Mouse (Mus musculus): ENCODE data around the gene Reps1.
"Not testable (repeated sequence)": the region's sequence is repeated elsewhere in the genome, so short reads cannot be mapped to it uniquely, and the experiment has no call there.

Gene Reps1

DNA sequence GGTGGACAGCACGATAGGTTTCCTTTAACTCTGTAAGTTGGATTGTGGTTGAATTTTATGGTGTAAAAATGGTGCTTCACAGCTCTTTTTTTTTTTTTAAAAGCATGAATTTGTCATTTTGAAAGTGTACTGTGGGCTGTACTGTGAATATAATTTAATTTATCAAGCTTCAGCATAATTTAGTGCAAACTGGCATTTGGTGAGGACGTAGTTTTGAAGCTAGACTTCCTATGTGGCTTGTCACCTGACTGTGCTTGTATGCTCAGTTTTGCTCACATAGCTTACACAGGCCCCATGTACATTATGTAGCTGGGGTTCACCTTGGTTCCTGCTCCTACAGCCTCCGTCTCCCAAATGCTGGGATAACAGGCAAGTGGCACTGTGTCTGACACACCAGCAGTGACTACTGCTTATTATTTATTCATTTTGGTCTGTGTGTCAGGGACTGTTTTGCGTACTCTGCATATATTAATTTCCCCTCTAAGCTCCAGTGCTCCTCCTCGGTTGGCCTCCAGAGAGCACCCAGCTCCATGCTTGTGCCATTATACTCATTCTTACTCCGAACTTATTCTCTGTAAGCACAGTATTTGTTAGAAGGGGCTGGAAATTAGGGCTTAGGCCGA is 9.1 kb downstream of the Reps1 start:
- DNase-seq (ENCODE audit: extremely low spot score, low spot score) = no peak

DNA sequence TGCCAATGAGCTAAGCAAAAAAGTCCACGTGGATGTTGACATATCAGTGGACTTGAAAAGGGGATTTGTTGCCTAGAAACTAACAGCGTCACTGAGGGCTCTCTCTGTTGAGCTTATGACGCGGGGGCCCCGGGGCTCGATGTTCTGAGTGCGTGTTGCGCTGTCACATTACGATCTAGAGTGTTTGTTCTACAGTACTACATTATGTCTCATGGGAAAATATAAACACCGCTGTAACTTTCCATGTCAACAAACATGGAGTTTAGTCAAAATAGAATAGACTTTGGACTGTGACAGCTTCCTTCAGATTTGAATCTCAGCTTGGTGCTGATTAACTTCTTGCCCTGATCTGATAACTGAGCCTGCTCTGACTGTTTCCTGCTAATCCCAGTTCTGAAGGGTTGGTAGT is 10.4 kb downstream of the Reps1 start:
- DNase-seq (ENCODE audit: extremely low spot score, low spot score) = no peak

DNA sequence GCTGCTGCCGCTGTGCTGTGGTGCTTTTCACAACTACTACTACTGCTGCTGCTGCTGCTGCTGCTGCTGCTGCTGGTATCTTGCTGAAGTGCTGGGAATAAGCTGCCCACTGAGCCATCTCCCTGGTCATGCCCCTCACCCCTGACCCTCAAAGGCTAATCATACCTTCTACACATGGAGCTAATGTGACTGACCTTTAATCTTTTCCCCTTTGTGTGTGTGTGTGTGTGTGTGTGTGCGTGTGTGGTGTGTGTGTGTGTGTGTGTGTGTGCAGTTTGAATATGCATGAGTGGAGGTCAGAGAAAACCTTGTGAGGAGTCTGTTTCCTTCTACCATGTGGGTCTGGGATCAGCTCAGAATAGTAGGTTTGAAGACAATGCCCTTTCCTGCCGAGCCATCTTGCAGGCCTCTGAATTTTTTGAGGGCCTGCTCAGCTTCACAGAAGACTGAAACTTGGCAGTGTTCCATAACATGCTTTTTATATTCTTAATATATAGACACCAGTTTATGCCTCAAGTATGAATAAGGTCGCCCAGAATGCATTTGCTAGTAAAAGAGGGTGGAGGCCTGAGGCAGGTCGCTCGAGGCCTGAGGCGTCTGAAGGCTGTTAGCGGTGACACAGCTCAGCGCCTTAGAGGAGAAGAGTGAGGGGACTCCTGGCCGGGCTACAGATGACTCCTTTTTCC is 12.2 kb downstream of the Reps1 start:
- DNase-seq (ENCODE audit: extremely low spot score, low spot score) = no peak

DNA sequence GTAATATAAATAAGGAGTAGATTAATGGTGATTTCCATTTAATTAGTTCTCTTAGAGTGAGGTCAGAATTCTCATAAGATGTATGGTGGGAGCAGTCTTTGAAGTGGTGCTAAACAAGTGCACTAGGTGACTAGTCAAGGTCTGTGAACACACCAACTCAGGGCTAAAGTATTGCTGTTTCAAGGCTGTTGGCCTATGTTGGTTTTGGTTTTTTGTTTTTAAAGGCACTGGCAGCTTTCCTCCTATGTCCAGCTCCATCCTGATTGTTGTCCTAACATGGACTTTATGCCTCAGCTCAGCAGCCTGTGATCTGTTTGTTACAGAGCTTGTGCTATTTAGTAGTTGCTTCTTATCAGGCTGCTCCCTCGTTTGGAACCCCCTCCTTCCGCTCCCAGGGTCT is 13.2 kb downstream of the Reps1 start:
- DNase-seq (ENCODE audit: extremely low spot score, low spot score) = no peak

DNA sequence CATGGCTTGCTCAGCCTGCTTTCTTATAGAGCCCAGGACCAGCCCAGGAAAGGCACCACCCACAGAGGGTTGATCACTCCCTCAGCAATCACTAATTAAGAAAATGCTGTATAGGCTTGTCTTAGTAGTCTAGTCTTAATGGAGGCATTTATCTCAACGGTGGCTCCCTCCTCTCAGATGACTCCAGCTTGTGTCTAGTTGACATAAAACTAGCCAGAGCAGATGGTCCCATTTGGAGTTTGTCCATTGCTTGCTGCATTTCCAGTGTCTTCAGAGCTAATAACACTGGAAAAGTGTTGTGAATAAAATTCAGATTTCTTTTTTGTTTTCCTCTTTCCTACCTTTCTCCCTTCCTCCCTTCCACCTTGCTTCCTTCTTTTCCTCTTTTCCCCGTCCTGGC is 13.9 kb downstream of the Reps1 start:
- no peak for DNase-seq (ENCODE audit: extremely low spot score, low spot score)

DNA sequence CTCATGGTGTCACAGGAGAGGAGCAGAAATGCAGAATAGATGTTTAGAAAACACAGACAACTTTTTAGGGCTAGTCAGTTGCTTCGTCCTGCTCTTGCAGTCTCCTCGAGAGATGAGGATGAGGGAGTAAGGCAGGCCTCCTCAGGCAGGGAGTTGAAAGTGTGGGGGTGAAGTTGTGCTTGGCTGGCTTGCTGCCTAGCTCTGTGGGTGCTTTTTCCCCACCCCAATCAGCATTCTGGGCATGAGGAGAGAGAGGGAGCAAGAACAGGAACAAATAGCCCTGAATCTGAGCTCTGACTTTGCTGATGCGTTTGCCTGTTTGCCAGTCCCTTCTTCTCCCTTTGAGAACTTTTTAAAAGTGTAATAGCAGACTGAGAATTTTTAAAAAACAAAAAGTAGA is 14.5 kb downstream of the Reps1 start:
- no peak for DNase-seq (ENCODE audit: extremely low spot score, low spot score)

DNA sequence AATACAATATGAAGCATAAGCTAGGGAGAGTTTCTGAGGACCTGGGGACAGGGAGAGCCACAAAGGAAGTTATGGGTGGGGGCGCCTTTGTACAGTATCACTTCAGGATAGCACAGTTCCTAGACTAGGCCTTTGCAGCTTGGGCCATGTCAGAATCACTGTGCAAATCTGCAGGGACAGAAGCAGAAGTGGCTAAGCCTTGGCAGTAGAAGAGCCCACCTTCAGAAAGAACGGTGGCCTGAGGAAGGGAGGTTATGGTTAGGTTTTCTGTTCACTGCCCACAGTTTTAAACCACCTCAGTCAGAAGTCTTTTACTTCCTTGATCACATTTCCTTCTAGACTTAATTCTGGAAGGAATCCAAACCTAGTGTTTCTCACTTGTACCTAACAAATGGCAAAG is 15.0 kb downstream of the Reps1 start:
- no peak for DNase-seq (ENCODE audit: extremely low spot score, low spot score)

DNA sequence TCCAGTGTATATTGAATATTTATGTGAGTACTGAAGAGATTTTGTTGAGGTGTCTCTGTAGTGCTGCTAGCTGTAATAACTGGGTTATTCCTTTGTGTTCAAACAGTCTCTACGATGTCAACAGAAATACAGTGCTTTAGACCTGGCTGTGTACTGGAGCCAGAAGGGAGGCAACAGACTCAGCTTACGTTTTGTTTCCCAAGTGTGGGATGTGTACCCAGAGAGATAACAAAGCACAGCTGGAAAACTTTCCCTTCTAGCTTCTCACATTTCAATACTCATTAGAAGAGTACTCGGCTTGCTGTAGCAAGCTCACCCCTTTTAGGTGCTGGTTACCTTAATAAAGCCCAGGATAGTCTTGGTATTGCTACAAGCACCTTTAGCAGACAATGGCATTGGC is 17.2 kb downstream of the Reps1 start:
- DNase-seq (ENCODE audit: extremely low spot score, low spot score) = no peak

DNA sequence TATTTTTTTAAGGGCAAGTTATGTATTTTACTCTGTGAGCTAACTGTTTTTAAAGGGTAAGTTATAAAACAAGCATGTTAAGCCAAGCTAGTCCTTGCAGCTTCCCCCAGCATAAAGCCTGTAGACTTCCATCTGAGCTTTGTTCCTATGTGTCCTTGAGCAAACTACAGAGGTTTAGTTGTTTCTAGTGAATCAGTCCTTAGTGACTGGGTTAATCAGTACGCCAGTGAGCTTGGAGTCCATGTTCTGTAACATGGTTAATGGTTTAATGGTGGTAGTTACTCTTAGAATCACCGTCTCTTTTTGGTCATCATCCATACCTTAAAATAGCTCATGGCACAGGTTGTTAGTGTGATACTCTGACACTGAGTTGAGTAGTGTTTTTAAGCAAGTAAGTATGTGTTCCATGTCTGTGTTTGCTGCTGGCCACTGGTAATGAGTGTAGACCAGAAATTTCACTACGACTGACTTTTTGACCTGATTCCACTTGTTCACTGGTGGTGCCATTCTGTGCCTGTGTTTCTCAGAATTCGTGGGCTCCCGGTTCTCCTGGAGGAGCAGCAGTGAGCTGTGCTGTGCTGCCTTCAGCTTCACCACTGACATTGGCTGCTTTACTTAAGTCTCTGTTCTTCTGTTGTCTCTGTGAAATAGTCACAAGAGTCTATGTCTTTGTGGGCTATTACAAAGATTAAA is 18.9 kb downstream of the Reps1 start:
- DNase-seq (ENCODE audit: extremely low spot score, low spot score) = no peak

DNA sequence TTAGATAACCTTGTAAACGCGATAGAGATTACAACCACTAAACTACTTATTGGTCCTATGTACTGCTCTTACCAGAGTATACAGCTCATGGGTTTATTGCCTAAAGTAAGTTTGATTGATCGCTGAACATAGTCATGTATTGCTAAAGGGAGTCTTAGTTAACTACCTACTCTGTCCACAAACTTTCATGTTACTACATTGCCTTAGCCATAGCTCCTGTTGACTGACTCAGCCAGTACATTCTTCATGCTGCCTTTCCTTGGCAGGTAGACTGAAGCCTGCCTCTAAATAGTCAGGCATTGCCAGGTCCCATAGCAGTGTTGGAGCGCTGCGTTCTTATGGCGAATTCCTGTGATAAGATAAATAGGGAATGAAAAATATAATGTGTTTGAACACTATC is 20.2 kb downstream of the Reps1 start:
- DNase-seq (ENCODE audit: extremely low spot score, low spot score) = no peak

DNA sequence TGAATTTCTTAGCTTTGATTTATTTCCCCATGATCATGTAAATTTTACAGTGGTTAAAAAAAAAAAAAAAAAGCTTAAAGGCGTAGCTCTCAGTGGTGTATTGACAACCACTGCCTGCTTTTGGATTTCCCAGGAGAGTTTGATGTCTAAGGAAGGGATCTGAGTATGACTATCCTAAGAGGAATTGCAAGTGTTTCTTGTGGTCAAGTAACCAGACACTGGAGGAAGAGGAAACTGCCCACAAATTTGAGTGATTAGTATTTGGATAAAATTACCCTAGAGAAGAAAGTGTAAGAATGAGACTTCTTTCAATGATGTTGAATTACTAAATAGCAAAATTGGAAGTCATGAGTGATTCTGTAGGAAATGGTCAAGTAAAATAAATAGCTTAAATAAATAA is 25.9 kb downstream of the Reps1 start:
- DNase-seq (ENCODE audit: extremely low spot score, low spot score) = no peak

DNA sequence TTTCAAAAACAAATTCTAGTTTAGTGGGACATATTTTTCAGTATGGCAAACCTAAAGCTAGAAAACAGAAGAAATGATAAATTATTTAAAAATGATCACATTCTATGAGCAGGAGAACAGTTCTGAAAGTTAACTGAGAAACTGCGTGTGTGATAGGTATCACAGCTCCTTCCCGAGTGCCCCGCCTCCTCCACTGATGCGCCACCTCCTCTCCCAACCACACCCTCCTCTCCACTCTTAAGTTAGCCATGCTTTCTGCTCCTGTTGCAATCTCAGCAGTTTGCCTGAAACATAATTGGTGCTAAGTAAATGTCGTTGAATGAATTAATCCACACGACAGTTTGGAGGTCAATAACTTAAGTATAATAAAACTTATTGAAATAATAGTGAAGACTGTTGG is 27.1 kb downstream of the Reps1 start:
- no peak for DNase-seq (ENCODE audit: extremely low spot score, low spot score)

DNA sequence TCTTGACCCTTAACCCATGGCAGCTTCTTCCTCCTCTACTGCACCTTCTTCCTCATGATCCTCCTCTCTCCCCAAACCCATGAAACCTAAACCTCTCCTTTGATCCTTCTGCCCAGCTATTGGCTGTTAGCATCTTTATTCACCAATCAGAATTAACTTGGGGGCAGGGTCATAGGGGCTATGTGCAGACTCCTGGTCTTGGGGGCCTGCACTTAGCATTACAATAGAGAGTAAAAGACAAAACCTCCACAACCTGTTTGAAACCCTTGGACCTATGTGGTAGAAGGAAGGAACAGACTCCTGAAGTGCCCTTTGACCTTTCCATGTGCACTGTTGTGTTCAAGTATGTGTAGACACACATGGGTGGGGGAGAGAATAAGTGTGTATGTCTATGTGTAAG is 35.0 kb downstream of the Reps1 start:
- no peak for DNase-seq (ENCODE audit: extremely low spot score, low spot score)

DNA sequence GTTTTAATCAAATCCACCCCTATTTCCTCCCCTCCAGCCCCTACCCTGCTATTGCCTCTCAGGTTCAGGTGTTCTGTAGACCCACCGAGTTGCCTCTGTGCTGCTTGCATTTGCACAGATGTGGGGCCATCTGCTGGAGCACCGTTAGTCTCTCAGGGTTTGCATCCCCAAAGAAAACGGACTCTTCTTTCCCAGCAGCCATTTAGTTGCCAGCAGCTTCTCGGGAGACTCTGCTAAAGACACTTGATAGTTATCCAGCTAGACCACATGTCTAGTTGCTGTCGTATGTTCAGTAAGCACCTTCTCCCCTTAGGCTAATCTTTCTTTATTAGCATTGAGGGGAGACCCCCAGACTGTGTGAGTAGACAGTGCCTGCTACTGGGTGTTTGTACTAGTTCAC is 46.5 kb downstream of the Reps1 start:
- no peak for DNase-seq (ENCODE audit: extremely low spot score, low spot score)

DNA sequence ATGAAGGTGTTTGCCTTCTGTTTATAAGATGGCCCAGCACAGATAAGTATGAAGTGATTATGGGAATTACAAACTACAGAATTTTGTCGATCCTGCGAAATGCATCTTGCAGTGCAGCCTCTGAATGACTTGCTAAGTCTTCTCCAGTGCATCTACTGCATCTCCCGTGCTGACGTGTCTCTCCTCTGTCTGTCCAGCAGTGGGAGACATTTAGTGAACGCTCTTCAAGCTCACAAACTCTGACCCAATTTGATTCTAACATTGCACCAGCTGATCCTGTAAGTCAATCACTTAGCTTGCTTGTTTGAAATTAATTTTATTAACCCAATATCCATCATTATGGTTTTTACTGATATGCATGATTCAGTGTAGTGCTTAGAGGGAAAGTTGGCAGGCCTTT is 51.8 kb downstream of the Reps1 start:
- no peak for DNase-seq (ENCODE audit: extremely low spot score, low spot score)

DNA sequence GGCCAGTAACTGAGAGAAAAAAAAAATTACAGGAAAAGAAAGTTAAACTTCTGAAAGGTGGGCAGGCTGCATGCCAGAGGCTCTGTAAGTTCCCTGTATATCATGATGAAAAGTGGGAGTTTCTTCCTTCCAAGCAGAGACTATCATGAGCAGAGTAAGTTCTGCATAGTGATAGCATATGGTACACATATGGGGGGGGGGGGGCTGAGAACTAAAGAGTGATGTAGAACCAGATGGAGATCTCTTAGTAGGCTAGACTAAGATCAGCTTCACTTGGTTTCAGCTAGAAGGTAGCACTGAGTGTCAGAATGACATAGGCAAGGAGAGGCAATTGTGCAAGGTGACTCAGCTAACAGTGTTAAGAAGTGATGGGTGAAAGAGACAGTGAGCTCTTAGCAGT is 55.3 kb downstream of the Reps1 start:
- no peak for DNase-seq (ENCODE audit: extremely low spot score, low spot score)

DNA sequence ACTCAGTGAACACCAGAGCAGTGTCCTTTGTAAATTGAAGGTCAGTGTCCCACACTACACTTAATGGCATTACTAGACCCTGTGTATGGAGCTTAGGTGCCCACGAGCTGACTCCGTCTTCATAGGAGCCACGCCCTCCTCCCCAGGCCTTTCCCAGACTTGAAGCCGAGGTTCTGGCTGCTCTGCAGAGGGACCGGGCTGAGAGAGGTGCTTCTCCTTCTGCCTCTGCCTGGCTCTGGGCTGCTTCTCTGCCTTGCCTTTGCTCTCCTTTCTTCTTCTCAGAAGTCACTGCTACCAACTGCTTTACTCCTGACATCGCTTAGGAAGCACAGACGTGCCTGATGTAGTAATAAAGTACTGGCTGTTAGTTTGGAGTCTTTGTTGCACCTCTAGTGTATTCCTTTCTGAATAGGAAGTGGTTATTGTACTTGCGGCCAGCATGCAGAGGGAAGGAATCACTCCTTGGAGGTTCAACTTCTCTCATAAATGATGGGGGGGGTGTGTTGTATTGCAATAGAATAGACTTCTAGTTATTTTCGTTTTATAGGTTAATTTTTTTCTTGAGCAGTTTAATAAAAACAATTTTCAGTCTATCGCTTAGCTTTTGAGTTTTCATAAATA is 57.9 kb downstream of the Reps1 start:
- no peak for DNase-seq (ENCODE audit: extremely low spot score, low spot score)

DNA sequence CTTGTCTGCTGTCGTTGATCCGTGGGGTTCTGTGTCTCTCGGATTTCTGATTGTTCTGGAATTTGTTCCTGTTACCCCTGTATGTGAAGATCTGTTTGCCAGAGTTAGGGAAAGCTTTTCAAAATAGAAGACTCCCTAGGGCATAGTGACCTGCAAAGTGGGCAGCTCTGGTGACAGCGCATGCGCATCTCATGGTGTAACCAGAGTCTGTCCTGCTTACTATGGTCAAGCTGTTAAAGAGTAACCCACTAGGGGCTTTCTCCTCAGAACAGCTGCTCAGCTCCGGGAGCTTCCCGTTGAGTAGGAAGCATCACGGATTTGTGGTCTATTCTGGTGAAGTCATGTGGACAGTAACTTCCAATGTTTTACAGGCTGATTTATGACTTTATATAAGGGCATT is 62.7 kb downstream of the Reps1 start:
- DNase-seq (ENCODE audit: extremely low spot score, low spot score) = no peak

DNA sequence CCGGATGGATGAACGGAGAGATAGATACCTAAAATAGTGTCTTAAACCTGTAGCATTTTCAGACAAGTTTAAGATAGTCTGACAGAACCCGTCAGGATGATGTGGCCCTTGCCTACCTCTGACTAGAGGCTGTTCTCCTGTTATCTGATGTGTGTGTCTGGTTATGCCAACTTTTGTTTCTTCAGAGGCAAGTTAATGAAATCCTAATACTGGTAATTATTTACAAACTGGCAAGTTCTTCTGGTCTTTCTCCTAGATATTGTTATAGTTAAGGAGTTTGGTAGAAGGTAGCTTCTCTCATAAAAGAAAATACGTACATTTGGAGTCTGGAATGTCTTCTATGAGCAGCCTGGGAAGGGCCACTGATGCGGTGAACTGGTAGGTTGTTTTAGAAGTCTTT is 74.6 kb downstream of the Reps1 start:
- DNase-seq (ENCODE audit: extremely low spot score, low spot score) = no peak

DNA sequence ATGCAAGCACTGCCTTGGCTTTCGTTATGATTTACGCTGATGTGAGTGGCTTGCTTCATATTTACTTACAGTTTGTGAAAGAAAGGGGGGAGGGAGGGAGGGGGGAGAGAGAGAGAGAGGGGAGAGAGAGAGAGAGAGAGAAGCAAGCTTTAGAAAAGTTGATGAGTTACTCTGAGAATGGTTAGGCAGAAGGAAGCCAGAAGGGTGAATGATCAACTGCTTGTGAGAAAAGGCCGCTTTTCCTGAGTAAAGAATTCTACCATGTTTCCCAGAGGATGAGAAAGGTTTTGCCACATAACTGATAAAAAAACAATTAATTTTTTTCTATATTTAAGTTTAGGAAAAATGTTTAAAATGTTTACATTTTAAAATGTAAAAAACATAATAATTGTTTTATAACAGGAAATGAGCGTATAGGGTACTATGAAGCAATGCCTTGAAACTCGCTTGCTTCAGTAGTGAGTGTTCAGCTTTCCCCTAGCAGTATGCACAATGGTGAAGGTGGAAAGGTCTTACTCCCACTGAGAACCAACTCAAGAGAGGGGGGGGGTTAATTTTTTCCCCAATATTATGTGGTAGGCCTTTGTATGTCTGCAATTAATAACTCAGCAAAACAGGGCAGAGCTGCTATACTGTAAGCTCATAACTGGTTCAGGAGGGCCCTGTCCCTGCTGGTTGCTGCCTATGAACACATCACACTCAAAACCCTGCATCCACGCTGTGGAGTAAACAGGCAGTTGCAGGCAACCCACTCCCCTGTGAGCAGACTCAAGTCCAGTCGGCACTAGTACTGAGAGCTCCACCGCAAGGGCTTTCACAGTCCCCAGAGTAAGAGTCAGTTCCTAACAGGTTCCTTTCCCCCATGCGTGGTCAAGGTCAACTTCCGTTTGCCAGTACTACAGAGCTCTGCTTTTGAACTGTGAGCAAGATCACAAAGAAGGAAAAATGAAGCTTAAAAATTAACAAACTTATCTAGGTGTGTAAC is 76.3 kb downstream of the Reps1 start:
- DNase-seq (ENCODE audit: extremely low spot score, low spot score) = no peak

DNA sequence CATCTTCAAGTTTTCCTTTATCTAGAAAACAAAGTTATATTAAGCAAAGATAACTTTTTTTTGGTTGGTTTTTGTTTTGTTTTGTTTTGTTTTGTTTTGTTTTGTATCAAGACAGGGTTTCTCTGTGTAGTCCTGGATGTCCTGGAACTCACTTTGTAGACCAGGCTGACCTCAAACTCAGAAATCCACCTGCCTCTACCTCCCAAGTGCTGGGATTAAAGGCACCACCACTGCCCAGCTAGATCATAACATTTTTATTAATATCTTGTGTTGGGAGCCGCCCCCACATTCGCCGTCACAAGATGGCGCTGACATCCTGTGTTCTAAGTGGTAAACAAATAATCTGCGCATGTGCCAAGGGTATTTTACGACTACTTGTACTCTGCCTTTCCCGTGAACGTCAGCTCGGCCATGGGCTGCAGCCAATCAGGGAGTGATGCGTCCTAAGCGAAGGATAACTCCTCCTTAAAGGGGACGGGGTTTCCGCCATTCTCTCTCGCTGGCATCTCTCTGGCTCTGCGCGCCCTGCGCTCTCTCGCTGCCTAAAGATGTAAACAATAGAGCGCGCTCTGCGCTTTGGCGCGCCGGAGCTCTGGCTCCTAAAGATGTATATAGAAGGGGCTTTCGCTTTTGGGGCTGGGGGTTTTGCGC is 83.3 kb downstream of the Reps1 start:
- DNase-seq (ENCODE audit: extremely low spot score, low spot score) = not testable (repeated sequence)
